Mouse (Mus musculus) c-Kit-positive CD71-negative TER-119-negative erythroid progenitor cells, embryonic 14.5 days (primary cell): ENCODE data around the gene Slc28a2.
"Not testable (repeated sequence)": the region's sequence is repeated elsewhere in the genome, so short reads cannot be mapped to it uniquely, and the experiment has no call there.

Experiments used
- DNase-seq: peaks from one replicate; pipeline ENCODE4 v3.0.0-alpha.2; 2013; ENCODE audit warnings: low read depth

Gene Slc28a2

DNA sequence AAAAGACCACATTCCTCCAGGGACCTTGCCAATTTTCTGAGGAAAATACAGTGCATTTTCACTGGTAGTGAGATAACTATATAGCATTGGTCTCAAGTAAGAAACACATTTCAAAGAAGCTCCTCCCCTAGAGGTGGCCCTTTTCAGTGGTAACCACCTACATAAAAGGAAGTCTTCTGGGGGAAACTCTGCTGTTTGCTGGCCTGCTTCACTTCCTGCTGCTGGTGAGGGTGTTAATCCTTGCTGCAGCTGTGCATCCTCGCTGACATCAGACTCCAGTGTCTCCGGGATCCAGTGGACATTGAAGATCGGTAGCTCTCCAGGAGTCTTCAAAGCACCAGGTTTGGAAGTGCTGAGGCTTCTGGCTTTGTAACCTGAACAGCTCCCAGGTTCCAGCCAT is at the start of gene Slc28a2:
TSS of gene Slc28a2 (plus strand) at position 278 of the 400 bp plus-strand sequence.
- DNase-seq = not testable (repeated sequence)

DNA sequence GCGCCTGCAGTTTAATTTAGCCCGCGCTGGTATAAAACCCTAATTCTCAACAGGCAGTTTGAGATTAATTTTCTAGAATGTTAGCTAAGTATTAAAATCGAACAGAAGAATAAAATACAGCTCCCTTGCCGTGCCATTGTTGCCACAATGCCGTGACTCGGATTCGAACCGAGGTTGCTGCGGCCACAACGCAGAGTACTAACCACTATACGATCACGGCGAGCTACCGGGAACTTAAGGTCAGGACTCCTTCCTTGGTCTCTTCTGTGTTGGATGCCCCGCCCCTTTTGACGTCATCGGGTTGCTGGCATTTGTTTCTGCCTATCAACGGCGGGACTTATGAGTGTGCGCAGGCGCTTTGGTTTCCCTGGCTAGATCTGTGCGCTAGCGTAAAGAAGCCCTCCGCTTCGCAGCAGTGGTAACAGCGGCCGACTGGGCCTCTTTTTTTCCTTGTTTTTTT is 49.0 kb upstream of the Slc28a2 start:
- DNase-seq = peak; percentile 94

DNA sequence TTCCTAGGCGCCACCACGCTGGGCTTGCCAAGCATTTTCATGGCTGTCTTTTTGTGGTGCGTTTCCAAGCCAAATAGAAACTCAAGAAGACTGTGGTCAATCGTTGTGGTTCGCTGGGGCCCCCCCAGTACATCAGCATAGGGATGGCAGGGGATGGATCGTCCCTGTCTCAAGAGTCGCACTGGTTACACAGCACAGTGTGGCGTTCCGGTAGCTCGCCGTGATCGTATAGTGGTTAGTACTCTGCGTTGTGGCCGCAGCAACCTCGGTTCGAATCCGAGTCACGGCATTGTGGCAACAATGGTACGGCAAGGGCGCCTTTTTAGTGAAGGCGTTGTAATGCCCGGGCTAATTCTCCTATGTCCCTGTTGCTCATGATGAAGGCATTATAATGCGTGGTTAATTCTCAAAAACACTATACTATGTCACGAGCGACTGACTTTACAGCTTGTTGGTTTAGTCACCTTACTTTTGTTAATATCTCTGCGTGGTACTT is 48.5 kb upstream of the Slc28a2 start:
- no peak for DNase-seq

DNA sequence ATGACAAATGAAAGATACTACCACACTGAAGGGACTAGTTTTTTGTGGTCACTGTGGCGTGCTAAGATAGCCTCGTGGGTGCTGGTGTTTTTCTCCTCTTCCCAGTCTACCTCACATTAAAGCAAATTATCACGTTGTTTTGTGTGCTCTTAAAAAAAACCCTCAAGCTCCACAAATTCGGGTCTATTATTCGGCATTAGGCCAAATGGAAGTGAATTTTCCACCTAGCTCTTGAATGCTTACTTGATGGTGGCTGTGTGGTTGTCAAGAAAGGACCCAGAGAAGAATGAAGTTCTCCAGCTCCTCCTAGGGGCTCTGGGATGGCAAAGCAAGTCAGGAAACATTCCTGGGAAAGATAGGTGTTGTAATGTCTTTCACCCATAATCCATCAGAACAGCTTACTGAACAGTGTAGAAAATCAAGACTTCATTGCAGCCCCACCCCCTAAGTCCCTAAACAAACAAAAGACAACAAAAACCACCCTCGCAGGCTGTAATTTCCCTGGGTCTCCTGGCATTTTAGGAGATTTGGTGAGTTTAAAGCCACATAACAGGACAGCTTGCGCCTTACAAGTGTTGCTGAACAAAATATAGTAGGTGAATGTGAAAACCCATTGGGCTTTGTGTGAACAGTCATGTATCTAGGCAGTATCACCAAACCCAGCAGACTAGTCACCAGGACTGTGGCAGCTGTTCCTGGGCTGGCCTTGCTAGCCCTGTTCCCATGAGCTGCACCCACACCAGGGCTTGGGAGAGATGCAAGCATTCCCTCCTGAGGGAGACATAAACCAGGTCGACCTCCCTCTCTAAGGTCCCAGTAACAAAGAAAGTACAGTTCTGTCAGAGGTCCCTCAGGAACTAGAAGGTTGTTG is 47.6 kb upstream of the Slc28a2 start:
- DNase-seq = no peak

DNA sequence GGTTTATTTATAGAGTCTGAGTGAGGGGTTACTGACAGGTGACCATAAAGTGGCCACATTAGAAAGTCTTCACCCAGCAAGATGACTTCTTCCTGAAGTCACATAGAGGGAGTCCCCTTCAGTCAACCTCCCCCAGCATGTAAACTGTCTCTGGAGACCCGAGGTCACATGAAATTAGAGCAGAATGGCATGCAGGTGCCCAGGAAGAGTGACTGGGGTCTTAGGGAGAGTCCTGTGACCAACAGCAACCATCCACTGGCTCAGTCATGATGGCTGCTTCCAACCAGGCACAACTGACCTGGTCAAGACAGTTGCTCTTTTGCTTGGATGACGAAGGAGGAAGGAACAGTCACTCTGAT is 47.0 kb upstream of the Slc28a2 start:
- no peak for DNase-seq

DNA sequence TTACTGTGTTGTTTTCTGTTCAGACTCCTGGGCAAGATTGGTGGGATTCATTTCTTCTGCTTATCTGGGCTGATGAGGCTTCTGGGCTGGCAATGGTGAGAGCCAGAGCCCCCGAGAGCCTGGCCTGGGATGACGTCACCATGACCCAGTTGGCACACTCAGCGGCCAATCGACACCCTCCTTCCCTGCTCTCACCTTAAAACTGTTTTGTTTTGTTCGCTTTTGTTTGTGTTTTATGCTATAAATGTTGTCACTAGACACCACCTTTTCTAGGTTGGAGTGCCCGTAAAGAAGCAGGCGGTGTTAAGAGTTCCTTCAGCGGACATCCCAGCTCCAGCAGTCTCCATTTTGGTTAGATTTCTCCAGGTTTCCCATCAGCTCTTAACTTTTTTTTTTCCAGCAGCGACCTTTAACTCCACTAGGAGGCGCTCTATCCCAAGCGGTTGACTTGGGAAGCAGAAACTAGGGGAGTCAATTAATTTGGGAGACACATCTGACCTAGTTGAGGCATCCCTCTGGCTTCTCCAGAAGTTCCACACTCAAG is 45.4 kb upstream of the Slc28a2 start:
- DNase-seq = no peak

DNA sequence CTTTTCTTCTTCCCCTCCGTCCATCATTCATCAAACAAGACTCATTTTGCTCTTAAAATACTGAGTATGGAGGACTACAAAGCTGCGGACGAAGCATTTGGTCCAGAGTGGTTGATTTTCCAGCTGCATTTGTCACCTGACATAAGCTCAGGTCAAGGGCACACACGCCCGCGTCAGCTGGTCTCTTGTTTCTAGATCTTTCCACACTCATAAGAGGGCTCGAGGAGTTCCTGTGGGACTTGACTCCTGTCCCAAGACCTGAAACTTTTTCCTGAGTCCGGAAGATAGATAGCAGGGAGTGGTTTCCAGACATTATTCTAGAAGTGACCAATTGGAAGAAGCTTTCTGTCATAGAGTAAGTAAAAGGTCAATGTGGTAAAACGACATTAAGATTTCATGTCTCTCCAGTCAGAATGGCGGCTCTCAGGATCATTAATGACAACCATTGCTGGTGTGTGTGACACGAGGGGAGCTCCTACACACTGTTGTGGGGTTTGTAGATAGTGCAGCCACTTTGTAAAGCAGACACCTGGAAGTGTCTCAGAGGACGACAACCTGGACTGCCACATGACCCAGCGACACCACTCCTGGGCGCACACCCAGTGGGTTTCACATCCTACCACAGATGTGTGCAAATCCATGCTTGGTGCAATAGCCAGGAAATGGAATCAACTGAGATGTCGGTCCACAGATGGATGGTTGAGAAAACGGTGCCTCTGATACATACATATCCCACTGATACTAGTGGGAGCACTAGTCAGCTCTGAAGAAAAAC is 44.8 kb upstream of the Slc28a2 start:
- DNase-seq = no peak

DNA sequence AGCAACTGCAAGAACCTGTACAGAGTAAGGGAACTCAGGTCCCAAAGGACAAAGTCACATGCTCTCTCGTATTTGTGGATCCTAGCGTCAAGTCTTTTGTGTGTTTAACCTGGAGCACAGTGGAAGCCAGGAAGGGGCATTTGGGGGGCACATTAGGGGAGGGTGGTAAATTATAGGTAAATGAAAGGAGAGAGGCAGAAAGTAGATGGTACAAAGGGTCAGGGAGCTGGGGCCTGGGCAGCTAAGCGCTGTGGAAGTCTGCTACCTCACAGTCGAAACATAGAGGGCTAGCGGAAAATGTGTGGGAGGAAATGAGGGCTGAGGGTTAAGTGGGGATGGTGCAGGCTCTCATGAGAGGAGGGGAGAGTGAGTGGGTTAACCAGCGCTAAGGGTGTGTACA is 44.2 kb upstream of the Slc28a2 start:
- DNase-seq = no peak

DNA sequence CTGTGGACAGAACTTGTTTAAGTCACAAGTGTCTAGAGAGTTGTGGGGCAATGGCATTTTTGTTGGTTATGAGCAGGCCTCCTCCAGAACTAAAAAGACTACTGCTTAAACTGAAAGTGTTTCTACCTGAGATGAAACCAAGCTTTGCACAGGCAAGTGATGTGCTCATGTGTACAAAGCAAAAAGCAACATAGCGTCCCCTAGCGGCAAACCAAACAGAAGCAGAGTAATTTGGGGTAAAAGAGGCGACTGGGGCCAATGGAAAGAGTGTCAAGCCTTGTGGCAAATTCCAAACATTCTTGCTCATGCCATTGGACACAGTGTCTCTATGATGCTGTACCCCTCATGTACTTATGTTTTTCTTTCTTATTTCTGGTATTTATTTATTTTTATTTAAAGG is 41.2 kb upstream of the Slc28a2 start:
- no peak for DNase-seq

DNA sequence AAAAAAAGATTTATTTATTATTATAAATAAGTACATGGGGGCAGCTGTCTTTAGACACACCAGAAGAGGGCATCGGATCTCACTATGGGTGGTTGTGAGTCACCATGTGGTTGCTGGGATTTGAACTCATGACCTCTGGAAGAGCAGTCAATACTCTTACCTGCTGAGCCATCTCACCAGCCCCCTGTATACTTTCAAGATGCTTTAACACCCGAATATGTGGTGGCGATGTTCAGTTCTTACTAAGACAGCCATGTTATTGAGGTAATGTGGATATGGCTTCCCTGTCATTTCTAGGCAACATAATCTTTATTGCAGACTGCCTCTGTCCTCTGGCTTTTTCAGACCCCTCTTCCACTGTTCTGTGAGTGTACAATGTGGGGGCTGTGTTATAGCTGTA is 39.1 kb upstream of the Slc28a2 start:
- not testable (repeated sequence) for DNase-seq

DNA sequence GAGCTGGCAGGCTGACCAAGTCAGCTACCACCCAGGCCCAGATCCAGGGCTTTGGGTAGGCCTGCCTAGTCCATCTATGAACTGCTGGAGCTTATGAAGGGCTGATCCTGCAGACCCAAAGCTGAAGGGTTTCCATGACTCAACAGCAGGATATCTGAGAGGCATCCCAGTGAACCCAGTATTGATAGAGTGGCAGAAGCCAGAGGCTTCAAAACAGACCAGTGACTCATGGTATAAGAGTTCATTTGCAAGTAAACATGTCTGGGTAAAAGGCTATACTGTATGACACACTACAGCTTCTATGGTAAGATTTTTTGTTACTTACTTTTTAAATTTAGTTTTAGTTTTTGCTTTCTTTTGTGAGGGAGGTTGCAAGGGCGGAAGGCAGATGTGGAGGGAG is 30.1 kb upstream of the Slc28a2 start:
- no peak for DNase-seq

DNA sequence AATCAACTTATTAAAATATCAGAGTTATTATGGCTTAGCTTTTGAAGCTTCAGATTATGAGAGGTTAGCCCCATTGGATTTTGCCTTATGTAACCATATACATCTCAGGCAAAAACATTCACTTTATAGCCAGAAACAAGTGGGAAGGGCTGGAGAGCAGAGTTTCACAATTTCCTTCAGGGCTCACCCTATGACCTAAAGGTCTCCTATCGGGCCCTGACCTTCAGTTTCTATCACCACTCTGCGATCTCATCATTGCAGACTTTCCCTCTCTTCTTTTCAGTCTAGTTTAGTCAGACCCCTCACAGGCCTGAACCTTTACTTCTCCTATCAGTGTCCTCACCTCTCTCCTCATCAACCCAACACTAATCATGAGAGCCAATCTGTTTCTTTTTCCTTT is 18.7 kb upstream of the Slc28a2 start:
- no peak for DNase-seq

DNA sequence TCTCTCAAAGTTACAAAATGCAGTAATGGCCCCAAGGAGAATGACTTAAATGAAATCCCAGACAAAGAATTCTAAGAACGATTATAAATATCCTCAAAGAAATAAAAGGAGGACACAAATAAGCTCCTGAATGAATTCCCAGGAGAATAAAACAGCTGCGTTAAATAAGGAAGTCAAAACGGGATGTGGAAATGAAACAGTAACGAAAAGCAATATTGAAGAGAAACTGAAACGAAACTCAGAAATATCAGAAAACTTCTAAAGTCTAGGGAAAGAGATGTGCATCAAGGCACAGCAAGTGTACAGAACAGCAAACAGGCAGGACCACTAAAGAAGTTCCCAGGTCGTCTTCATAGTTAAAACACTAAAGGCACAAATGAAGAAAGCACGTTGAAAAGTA is 17.3 kb upstream of the Slc28a2 start:
- DNase-seq = no peak

DNA sequence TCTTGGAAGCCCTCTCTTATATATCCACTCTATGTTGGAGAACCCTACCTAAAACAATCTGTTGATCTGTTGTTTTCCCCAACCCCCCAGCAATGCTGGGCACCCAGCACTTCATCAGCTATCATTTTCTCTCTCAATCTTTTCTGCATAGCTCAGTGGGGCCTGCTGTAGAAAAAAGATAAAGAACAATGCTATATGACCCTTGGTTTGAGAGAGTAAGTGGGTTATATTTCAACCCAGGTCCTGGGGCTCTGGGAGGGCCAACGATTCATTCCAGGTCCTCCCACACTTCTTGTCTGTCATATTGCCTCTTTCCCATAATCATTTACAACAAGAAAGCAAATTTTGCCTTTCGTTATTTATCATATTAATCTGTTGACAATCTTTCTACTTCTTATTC is 368 bp downstream of the Slc28a2 start:
- not testable (repeated sequence) for DNase-seq

DNA sequence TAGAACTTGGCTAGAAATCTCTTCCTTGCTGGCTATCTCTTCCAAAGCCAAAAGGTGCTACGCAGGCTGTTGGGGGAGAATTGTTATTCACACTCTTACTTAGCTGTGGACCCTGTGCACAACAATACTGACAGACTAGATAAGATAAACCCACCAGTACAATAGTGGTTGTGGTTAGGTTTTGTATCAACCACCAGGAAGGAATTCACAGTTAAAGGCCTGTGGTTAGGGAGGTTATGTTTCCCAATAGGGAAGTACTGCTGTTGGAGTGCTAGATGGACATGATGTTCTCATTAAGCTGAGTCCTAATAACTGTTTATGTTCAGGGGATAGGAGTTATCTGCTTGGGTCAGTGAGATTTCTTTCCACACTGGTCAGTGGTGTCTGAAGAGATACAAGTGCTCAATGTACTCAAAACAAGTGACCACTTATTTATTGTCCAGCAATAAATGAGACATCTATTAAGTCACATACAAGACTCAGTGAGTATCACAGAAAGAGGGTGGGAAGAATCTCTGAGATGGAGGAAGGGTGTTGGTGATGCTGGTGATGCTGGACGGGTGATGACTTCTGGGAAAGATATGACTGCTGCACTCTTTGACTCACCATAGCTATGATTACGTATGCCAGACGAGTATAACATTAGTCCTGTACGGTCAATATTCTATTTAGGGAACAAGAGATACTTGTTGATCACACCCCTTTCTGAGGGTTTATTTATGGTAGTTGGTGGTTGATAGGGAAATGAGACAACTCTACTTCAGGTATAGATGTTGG is 12.6 kb downstream of the Slc28a2 start:
- not testable (repeated sequence) for DNase-seq

DNA sequence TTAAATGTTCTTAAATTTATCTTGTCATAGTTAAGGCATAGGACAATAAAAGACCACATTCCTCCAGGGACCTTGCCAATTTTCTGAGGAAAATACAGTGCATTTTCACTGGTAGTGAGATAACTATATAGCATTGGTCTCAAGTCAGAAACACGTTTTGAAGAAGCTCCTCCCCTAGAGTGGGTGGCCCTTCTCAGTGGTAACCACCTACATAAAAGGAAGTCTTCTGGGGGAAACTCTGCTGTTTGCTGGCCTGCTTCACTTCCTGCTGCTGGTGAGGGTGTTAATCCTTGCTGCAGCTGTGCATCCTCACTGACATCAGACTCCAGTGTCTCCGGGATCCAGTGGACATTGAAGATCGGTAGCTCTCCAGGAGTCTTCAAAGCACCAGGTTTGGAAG is 14.2 kb downstream of the Slc28a2 start:
- DNase-seq = not testable (repeated sequence)

DNA sequence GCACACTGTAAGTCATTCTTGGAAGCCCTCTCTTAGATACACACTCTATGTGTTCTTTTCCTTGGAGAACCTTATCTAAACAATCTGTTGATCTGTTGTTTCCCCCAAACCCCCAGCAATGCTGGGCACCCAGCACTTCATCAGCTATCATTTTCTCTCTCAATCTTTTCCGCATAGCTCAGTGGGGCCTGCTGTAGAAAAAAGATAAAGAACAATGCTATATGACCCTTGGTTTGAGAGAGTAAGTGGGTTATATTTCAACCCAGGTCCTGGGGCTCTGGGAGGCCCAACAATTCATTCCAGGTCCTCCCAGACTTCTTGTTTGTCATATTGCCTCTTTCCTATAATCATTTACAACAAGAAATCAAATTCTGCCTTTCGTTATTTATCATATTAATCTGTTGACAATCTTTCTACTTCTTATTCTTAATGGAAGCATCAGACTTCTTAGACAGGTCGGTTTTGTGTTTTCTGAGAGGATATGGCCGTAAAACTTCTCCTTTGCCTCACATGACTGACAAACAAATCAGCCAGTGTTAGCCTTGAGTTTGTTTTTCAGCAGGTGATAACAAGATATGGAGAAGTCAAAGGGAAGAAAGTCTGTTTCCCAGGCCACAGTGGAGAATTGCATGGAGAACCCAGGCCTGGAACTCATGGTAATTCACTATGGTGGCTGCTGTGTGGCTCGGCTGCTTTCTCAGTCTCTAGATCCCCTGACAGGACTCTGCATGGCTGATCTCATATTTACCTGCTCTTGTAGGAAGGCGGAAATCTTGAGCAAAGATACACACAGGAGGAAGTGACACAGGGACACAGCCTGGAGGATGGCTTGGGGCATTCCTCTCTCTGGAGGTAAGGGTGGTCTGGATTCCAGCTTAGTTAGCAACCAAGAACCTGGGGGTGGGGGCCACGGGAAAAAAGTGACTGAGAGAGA is 15.0 kb downstream of the Slc28a2 start:
- no peak for DNase-seq

DNA sequence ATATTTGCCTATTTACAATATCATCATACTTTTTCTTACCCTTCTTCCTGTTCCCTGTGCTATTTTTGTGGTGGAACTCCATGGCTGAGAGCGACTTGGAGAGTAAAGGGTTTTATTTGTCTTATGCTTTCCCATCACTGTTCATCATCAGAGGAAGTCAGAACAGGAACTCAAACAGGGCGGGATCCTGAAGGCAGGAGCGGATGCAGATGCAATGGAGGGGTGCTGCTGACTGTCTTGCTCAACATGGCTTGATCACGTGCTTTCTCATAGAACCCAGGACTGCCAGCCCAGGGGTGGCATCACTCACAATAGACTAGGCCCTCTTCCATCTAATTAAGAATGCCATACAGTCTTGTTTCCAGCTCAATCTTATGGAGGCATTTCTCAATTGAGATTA is 24.1 kb downstream of the Slc28a2 start:
- DNase-seq = no peak

DNA sequence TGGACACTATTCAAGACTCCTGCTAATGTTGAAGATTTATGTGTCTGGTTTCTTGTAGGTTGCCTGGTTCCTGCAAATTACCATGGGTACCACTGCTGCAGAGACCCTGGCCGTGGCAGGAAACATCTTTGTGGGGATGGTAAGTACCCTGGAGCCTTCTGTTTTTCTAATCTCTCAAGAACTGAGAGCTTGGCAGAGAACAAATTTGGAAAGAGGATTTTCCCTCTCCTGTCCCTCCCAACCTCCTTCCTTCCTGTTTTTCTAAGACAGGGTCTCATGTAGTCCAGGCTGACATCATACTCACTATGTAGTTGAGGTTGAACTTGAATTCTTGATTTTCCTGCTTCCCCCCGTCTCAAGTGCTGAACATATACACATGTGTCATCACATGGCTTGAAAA is 26.1 kb downstream of the Slc28a2 start:
- no peak for DNase-seq

DNA sequence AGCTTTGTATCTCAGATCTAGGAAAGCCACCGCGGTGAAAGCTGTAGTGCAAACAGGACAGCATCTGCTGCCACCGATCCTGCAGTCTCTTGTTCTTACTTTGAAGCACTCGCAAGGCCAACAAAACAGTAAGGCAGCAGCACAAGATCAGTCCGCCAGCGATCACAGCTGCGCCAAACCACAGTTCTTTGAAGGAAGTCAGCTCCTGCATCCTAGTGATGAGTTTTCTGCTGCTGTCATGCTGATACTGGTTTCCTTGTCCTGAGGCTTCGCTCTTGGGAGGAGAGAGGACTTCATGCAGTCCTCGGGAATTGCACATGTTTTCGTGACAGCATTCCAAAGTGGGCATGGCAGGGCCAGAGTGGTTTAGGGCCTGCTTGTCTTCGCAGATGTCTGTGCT is 40.6 kb downstream of the Slc28a2 start:
- no peak for DNase-seq
